Mouse (Mus musculus): ENCODE data around the gene Car6. TPM values are rescaled to one million over a fixed set of nuclear protein-coding genes. Genes with fewer than 3 reads are reported as not detected.
A peak's percentile ranks its signal among the peaks of the same experiment; 100 is the strongest.

Car6 gene
- total RNA-seq, 1 experiment: 0.18 TPM

- no peaks in the 10 kb centered on the region for H3K9me3 ChIP-seq (ENCODE audit: control insufficient read depth, insufficient read depth, low read depth, low read length)
- no peaks in the 10 kb centered on the region for H3K36me3 ChIP-seq (ENCODE audit: control insufficient read depth, insufficient read depth, low read length, poor library complexity, severe bottlenecking)
- H3K4me3 ChIP-seq (ENCODE audit: insufficient read depth in 1 of 2, low read depth in 1 of 2, low read length in 2 of 2, poor library complexity in 1 of 2, severe bottlenecking in 1 of 2): peak overlapping the region; percentile 38 to 54
- in situ Hi-C loops (cut with MboI; ENCODE audit: low sequenced_read_pairs in 2 of 2, unreplicated experiment in 2 of 2): no loop called here
- peaks cover 4 to 5% of the 10 kb centered on the region in 2 experiments; a peak in 1 of 4 replicates for H3K4me1 ChIP-seq (ENCODE audit: control insufficient read depth in 2 of 2, insufficient read depth in 2 of 2, low read length in 2 of 2, poor library complexity in 1 of 2)
- no peak for DNase-seq (ENCODE audit: low read depth, low spot score)
- no peak overlapping the region for H3K27ac ChIP-seq (ENCODE audit: insufficient read depth, low read depth, low read length, poor library complexity, severe bottlenecking)
- peak overlapping the region; percentile 57; the same call in 1 of the 2 replicates for H3K9ac ChIP-seq (ENCODE audit: insufficient read depth, low read depth, low read length, poor library complexity, severe bottlenecking)
- no peak for TF ChIP-seq ZC3H11A (IDR thresholded peaks at IDR 0.05; ENCODE audit: borderline replicate concordance, low read depth, low read length)
- TF ChIP-seq CHD2 (IDR thresholded peaks at IDR 0.05; ENCODE audit: low read depth, low read length): no peak
- TF ChIP-seq MAFK (IDR thresholded peaks at IDR 0.05; ENCODE audit: insufficient read depth, low read depth, low read length): no peak
These were observed 19.5 kb upstream of the Car6 start for GRCm38 (mm10) chr4:150220584-150220983.

GRCm38 (mm10) chr4:150219501-150220292 lies 18.6 kb upstream of the Car6 start:
- H3K4me1 ChIP-seq (ENCODE audit: control insufficient read depth in 2 of 2, insufficient read depth in 2 of 2, low read length in 2 of 2, poor library complexity in 1 of 2): peaks cover 4 to 5% of the 10 kb centered on the region in 2 experiments; a peak in 1 of 4 replicates
- no peak overlapping the region for H3K9ac ChIP-seq (ENCODE audit: insufficient read depth, low read depth, low read length, poor library complexity, severe bottlenecking)
- H3K27ac ChIP-seq (ENCODE audit: insufficient read depth, low read depth, low read length, poor library complexity, severe bottlenecking): no peak overlapping the region
- H3K9me3 ChIP-seq (ENCODE audit: control insufficient read depth, insufficient read depth, low read depth, low read length): no peaks in the 10 kb centered on the region
- TF ChIP-seq CHD2 (IDR thresholded peaks at IDR 0.05; ENCODE audit: low read depth, low read length): no peak
- no peak for TF ChIP-seq MAFK (IDR thresholded peaks at IDR 0.05; ENCODE audit: insufficient read depth, low read depth, low read length)
- TF ChIP-seq ZNF384 (IDR thresholded peaks at IDR 0.05; ENCODE audit: low read depth, low read length): no peak
- no peak for TF ChIP-seq ZC3H11A (IDR thresholded peaks at IDR 0.05; ENCODE audit: borderline replicate concordance, low read depth, low read length)
- no peak for TF ChIP-seq HCFC1 (IDR thresholded peaks at IDR 0.05; ENCODE audit: borderline replicate concordance, insufficient read depth, low read length)
- in situ Hi-C loops (cut with MboI; ENCODE audit: low sequenced_read_pairs in 2 of 2, unreplicated experiment in 2 of 2): no loop called here
- no peak for DNase-seq (ENCODE audit: low read depth, low spot score)
- no peaks in the 10 kb centered on the region for H3K36me3 ChIP-seq (ENCODE audit: control insufficient read depth, insufficient read depth, low read length, poor library complexity, severe bottlenecking)
- no peak overlapping the region for H3K4me3 ChIP-seq (ENCODE audit: insufficient read depth in 1 of 2, low read depth in 1 of 2, low read length in 2 of 2, poor library complexity in 1 of 2, severe bottlenecking in 1 of 2)

DNA sequence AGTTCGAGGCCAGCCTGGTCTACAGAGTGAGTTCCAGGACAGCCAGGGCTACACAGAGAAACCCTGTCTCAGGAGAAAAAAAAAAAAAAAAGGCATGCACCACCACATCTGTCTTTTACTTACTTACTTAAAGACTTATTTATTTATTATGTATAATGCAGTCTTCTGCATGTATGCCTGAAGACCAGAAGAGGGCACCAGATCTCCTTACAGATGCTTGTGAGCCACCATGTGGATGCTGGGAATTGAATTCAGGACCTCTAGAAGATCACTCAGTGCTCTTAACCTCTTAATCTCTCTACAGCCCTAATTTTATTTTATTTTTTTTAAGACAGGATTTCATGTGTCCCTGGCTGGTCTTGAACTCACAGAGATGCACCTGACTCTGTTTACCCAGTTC lies 16.8 kb upstream of the Car6 start:
- H3K27ac ChIP-seq (ENCODE audit: insufficient read depth, low read depth, low read length, poor library complexity, severe bottlenecking): no peak overlapping the region
- no peak overlapping the region for H3K4me3 ChIP-seq (ENCODE audit: insufficient read depth in 1 of 2, low read depth in 1 of 2, low read length in 2 of 2, poor library complexity in 1 of 2, severe bottlenecking in 1 of 2)
- H3K9ac ChIP-seq (ENCODE audit: insufficient read depth, low read depth, low read length, poor library complexity, severe bottlenecking): no peak overlapping the region
- peaks cover 4 to 10% of the 10 kb centered on the region in 2 experiments; a peak in 1 of 4 replicates for H3K4me1 ChIP-seq (ENCODE audit: control insufficient read depth in 2 of 2, insufficient read depth in 2 of 2, low read length in 2 of 2, poor library complexity in 1 of 2)
- no peaks in the 10 kb centered on the region for H3K9me3 ChIP-seq (ENCODE audit: control insufficient read depth, insufficient read depth, low read depth, low read length)
- in situ Hi-C loops (cut with MboI; ENCODE audit: low sequenced_read_pairs in 2 of 2, unreplicated experiment in 2 of 2): no loop called here
- no peaks in the 10 kb centered on the region for H3K36me3 ChIP-seq (ENCODE audit: control insufficient read depth, insufficient read depth, low read length, poor library complexity, severe bottlenecking)
- no peak for DNase-seq (ENCODE audit: low read depth, low spot score)
- no peak for TF ChIP-seq HCFC1 (IDR thresholded peaks at IDR 0.05; ENCODE audit: borderline replicate concordance, insufficient read depth, low read length)
- TF ChIP-seq MAFK (IDR thresholded peaks at IDR 0.05; ENCODE audit: insufficient read depth, low read depth, low read length): no peak
- no peak for TF ChIP-seq ZC3H11A (IDR thresholded peaks at IDR 0.05; ENCODE audit: borderline replicate concordance, low read depth, low read length)

GRCm38 (mm10) chr4:150217042-150217554 lies 16.0 kb upstream of the Car6 start:
- Histone ChIP-seq H3K27ac (ENCODE audit: insufficient read depth, low read depth, low read length, poor library complexity, severe bottlenecking) (no peak overlapping the region), H3K9me3 (ENCODE audit: control insufficient read depth, insufficient read depth, low read depth, low read length) (no peaks in the 10 kb centered on the region), H3K4me1 (ENCODE audit: control insufficient read depth in 2 of 2, insufficient read depth in 2 of 2, low read length in 2 of 2, poor library complexity in 1 of 2) (peaks cover 4 to 13% of the 10 kb centered on the region in 2 experiments; a peak in 2 of 4 replicates), H3K4me3 (ENCODE audit: insufficient read depth in 1 of 2, low read depth in 1 of 2, low read length in 2 of 2, poor library complexity in 1 of 2, severe bottlenecking in 1 of 2) (no peak overlapping the region), H3K36me3 (ENCODE audit: control insufficient read depth, insufficient read depth, low read length, poor library complexity, severe bottlenecking) (no peaks in the 10 kb centered on the region), H3K9ac (ENCODE audit: insufficient read depth, low read depth, low read length, poor library complexity, severe bottlenecking) (no peak overlapping the region)
- no peak for DNase-seq (ENCODE audit: low read depth, low spot score)
- TF ChIP-seq HCFC1 (IDR thresholded peaks at IDR 0.05; ENCODE audit: borderline replicate concordance, insufficient read depth, low read length) (no peak), CHD2 (IDR thresholded peaks at IDR 0.05; ENCODE audit: low read depth, low read length) (no peak), MAFK (IDR thresholded peaks at IDR 0.05; ENCODE audit: insufficient read depth, low read depth, low read length) (no peak), ZC3H11A (IDR thresholded peaks at IDR 0.05; ENCODE audit: borderline replicate concordance, low read depth, low read length) (no peak), ZNF384 (IDR thresholded peaks at IDR 0.05; ENCODE audit: low read depth, low read length) (no peak)
- in situ Hi-C loops (cut with MboI; ENCODE audit: low sequenced_read_pairs in 2 of 2, unreplicated experiment in 2 of 2): no loop called here
